Mouse (Mus musculus) layer of hippocampus, postnatal 14 days (tissue): ENCODE measurements around the gene Coro1c. TPM values are rescaled to one million over a fixed set of nuclear protein-coding genes. Genes with fewer than 3 reads are reported as not detected.

Experiments used
- DNase-seq, 2 experiments: peaks; one replicate each; pipeline ENCODE4 v3.0.0; 2021 to 2022; ENCODE audit warnings: low spot score in 2 of 2, mixed read lengths in 1 of 2
- total RNA-seq, 2 experiments: library from RNA; stranded (reverse); gene quantifications; 2 replicates each; pipeline ENCODE4 v1.2.3; 2021

The Coro1c gene
- total RNA-seq, 2 experiments from 2014 or later, result 87.9 to 94.2 TPM

DNA sequence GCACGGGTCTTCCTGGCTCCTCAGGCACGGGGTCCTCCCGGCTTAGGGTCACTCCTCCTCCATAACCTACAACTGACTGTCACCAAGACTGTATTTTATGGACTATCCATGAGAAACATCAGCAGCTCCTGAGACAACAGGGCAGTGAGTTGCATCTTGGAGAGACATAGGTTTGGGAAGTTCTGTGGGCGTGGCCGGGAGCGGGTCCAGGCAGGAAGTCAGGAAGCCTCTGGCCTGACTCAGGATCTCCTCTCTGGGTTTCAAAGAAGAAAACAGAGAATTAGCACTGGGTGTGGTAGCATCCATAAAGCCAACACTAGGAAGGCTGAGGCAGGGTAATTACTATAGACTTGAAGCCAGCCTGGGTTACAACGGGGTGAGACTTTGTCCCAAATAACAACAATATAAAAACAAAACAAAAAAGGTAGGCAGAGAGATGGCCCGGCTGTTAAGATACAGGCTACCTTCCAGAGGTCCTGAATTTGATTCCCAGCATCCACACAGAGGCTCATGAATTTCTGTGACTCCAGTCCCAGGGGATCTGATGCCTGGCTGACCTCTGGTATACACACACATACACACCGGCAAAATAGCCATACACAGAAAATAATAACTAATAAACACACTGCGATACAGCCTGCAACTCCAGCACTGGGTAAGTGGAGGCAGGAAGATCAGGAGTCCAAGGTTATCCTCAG is 21.5 kb upstream of the Coro1c start:
- DNase-seq, result no peak

GRCm38 (mm10) chr5:113929526-113929925 is 21.0 kb upstream of the Coro1c start:
- DNase-seq, result no peak

DNA sequence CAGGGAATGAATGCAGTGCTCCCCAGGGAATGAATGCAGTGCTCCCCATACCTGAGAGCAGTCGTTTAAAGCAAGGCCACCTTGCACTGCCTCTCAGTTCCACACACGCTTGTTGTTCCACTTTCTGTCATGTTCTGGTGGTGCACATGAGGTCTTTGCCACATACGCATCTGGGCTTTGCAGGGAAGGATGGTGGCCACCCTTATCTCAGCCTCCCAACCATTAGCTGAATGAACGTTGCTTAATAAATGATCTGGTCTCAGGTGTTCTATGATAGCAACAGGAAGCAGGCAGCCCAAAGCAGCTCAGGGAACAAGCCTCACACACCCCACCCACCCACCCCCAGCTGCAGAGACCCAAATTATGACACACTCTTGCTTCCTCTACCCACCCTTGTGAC is 16.1 kb upstream of the Coro1c start:
- DNase-seq, result no peak

DNA sequence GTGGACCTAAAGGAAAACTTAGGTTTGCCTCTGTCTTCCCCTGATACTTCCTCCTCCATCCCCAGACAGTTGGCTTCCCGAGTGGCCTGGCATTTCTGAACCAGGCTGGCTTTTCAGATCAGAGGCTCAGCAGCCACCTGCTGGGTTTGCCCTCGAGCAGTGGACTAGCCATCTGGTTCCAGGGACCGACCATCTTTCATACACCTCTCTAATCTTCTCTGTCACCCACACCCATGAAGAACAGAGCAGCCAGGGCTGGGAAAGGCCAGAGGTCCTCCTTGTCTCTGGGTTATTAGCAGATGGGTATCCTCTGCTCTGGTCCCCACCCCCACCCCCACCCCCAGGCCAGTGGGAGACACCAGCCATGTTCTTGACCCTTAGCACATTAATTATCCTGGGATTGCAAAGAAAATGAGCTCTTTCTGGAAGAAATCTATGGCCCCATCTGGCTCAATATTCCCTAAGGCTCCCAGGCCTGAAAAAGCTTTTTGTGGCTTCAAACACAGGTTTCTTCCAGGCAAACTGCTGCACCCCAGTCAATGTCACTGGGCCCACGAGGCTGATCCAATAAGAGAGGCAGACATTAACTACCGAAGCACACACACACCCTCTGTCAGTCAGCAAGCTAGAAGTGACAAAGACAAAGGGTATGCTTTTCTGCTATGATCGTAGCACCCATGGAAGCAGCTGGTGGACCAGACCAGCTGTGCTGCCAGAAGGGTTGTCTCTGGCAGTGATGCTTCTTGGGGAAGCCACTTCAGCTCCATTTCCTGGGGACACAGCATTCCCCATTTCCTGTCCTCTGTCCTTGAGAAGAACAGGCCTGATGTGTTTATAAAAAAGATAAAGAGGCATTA is 13.0 kb upstream of the Coro1c start:
- no peak for DNase-seq

DNA sequence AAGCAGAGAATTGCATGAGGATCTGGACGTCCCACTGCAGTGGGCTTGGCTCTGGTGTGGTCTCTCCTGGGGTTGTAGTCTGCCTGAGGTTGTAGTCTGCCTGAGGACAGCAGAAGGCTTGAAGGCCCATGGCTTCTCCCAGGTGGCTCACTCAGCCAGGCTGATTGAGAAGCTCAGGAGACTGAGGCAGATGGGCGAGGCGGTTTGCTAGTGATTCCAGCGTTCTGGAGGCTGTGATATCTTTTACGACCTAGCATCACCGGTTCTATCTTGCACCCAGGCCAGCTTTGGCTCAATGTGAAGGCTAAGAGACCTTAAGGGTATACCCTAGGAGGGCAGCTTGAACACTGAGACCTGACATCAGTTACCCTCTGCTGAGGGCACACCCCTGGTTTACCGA is 10.5 kb upstream of the Coro1c start:
- no peak for DNase-seq

GRCm38 (mm10) chr5:113918654-113919053 is 10.1 kb upstream of the Coro1c start:
- no peak for DNase-seq

DNA sequence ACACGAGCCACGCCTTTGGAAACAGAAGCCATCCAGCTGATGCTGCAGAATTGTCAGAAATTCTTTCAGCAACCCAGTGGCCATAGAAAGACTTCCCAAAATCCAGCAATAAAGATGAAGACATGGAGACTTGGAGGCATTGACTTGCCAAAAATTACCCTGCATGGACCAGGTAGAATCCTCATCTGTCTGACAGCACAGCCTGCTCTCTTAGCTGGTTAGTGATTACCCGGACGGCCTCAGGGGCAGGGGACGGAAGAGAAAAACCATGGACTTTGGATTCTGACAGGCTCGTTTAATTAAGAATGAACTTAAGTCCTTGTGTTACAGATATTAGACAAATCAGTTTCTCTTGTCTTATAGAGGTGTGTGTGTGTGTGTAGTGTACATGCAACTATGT is 2.1 kb upstream of the Coro1c start:
- no peak for DNase-seq

GRCm38 (mm10) chr5:113910065-113910701 is 1.6 kb upstream of the Coro1c start:
- DNase-seq, result peak in 1 of 2 experiments; percentile 26

GRCm38 (mm10) chr5:113907786-113908567 is 581 bp downstream of the Coro1c start:
- DNase-seq, result peak; percentile 49 to 56

DNA sequence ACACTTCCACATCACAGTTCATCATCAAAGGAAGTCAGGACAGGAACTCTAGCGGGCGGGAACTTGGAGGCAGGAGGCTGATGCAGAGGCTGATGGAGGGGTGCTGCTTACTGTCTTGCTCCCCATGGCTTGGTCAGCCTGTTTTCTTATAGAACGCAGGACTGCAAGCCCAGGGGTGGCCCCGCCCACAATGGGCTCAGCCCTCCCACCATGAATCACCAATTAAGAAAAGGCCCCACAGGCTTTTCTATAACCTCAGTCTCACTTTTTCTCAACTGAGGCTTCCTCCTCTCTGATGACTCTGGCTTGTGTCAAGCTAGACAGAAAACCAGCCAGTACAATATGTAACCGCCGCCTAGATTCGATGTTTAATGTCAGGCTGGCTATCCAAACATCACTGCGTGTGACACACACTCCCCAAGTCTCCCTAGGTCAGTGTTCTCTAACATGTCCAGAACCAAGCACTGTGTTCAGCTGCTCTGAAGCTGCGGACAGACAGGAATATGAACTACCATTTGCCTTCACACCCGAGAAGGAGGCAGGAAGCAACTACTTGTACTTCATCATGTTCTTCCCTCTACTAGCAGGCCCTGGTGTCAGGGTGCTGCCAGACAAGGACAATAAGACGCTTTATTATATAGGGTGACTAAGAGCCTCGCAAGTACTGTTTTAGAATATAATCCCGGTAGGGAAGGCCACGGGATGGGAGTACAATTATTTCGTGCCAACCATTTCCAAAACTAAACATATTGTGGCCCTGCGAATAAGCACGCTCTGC is 1.4 kb downstream of the Coro1c start:
- no peak for DNase-seq

- DNase-seq, result no peak
Measured at GRCm38 (mm10) chr5:113904987-113905386, 3.6 kb downstream of the Coro1c start.

GRCm38 (mm10) chr5:113902983-113903382 is 5.6 kb downstream of the Coro1c start:
- no peak for DNase-seq

- DNase-seq, result no peak
Measured at GRCm38 (mm10) chr5:113902017-113902416, 6.5 kb downstream of the Coro1c start.

- DNase-seq, result no peak
Measured at GRCm38 (mm10) chr5:113901074-113901571, 7.4 kb downstream of the Coro1c start.

DNA sequence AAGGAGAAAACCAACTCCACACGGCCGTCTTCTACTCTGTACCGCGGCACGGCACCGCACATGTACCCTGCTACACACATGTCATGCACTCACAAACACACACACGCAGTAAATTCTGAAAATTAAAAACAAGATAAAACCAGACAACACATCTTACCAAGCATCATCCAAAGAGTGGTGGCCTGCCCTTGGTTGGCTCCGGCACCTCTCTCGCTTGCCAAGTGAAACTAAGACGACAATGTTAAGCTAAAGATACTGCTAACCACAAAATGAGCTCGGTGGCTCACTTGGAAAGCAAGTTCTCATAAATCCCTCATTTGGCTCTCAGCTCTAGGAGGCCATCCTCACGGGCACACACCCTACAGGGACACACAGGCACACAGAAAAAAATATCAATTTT is 9.0 kb downstream of the Coro1c start:
- DNase-seq, result no peak

DNA sequence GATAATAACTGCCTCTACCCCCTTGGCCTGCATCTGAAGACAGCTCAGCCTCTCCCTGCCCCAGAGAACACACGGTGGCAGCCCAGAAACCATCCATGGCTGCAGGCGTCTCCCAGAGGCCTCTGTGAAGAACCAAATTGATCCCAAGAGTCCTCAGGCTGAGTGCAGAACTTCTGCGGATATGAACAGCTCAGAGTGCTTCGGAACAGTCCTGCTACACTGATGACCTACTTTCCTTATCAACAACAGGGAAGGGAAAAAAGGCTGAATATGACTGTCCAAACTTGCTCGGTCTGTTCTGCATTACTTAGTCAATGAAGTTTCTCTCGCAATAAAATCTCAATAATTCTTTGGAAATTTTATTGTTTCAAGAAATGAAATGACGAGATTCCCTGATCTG is 16.6 kb downstream of the Coro1c start:
- no peak for DNase-seq

GRCm38 (mm10) chr5:113890874-113891273 is 17.7 kb downstream of the Coro1c start:
- DNase-seq, result no peak

GRCm38 (mm10) chr5:113889912-113890311 is 18.6 kb downstream of the Coro1c start:
- no peak for DNase-seq

DNA sequence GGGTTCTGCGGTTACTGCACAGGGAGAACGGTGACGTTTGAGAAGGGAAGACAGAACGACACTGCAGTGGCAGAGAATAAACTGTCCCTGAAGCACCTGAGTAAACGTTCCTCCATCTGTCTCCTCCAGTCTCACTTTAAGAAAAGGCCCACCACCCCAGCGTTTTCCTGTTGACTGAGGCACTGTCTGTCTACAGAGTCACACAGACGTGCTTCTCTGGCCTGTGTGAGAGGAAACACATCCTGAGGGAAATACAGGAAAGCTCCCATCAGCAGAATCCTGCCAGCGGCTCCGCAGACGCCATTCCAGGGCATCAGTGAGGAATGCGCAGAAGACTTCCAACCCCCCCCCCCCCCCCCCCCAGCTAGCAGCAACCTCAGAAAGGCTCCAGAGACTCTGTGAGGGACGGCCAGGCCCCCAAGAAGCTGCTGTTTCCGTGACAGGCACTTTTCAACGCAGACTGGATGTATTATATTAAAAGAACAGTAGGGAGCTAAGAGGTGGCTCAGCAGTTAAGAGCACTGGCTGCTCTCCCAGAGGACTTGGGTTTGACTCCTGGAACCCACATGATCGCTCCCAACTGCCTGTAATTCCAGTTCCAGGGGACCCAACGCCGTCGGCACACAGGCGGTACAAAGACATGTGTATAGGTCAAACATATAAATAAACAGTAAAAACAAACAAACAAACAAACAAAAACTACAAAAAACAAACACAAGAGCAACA is 19.2 kb downstream of the Coro1c start:
- DNase-seq, result no peak
